Mouse (Mus musculus): ENCODE results near the gene Tmem230. TPM values are rescaled to one million over a fixed set of nuclear protein-coding genes. Genes with fewer than 3 reads are reported as not detected.

Gene Tmem230
- polyA plus RNA-seq, 1 experiment from 2014 or later, result 46.5 TPM

DNA sequence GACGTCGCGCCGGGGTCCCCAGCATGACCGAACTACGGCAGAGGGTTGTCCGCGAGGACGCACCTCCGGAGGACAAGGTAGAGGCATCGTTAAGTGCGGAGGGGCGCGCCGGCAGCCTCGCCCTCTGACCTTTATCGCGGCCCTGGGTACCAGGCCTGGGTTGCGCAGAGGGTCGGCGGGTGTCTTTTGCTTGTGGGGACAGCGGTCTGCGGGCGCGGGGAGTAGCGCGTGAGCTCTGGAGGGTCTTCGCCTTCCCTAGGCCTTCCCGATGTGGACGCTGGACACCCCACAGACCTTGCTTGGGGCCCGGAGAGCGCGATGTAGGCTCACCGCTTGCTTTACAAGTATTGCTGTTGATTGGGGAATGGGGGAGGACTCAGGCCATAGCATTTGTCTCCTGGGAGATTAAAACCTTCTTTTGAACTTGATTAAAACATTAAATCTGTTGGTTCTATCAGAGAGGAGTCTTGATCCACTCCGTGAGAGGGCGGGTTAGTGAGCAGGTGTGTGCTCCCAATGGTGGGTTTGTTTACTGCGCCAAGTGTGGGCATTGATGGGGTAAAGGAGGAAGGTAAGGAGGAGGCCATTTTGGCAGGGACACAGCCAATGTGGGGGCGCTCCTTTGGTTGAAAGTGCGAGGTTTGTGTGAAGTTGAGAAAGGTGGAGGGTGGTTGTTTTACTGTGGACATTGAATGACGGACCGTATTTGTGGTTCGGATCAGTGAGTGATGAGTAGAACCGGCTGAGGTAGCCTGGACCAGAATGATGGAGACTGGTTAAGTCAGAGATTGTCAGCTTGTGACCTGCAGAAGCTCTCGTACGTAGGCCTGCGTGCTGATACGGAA is 16.0 kb upstream of the Tmem230 start:
- H3K4me2 ChIP-seq (ENCODE audit: low read depth, low read length), result peak overlapping the region; percentile 64
- H3K4me1 ChIP-seq (ENCODE audit: control insufficient read depth, insufficient read depth, low read length), result peaks cover 21% of the 10 kb centered on the region
- H3K27ac ChIP-seq (ENCODE audit: low read length), result peak overlapping the region; percentile 78
- ATAC-seq (replicated peaks; ENCODE audit: extremely low read depth, insufficient read depth, low FRiP score), result peak; percentile 42; the same call in 1 of the 2 replicates
- peak overlapping the region; percentile 91 for H3K9ac ChIP-seq (ENCODE audit: low read length)
- H3K9me3 ChIP-seq (replicated peaks; ENCODE audit: control insufficient read depth, low read length), result no peaks in the 10 kb centered on the region
- H3K27me3 ChIP-seq (ENCODE audit: control insufficient read depth, insufficient read depth, low read length), result no peaks in the 10 kb centered on the region
- peak overlapping the region; percentile 85 for H3K4me3 ChIP-seq (ENCODE audit: low read length)
- under 1% methylated on average over 47 of the region's 47 CpGs for WGBS
- no peaks in the 10 kb centered on the region for H3K36me3 ChIP-seq (ENCODE audit: control insufficient read depth, insufficient read depth)

DNA sequence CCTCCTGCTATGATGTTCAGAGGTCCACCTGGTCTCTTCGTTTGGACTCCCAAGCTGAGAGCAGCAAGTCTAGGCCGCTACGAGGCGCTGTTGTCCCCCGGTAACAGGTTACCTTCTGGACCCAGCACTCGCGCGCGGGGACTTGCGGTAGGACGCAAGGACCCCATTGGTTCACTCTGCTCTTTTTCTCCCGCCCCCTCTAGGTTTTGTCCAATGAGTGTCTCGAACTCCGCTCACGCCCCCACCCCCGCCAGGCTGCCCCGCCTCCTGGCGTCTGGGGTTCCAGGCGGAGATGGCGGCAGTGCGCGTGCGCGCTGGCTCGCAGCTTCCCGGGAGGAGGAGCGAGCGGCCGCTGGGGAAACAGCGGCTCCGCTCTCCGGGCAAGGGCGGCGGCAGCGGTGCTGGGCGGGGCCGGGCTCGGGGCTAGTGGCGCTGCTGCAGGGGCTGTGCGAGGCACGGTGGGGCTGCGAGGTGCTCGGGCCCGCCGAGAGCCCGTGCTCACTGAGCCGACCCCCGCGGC is 15.3 kb upstream of the Tmem230 start, which contains the start of gene Cds2:
TSS of gene Cds2 (plus strand) at position 270 of the 520 bp plus-strand sequence.
- Histone ChIP-seq H3K36me3 (ENCODE audit: control insufficient read depth, insufficient read depth) (no peaks in the 10 kb centered on the region), H3K4me3 (ENCODE audit: low read length) (peak within 1 kb of the TSS; percentile 85), H3K4me1 (ENCODE audit: control insufficient read depth, insufficient read depth, low read length) (peaks cover 21% of the 10 kb centered on the region), H3K4me2 (ENCODE audit: low read depth, low read length) (peak within 1 kb of the TSS; percentile 64), H3K9me3 (replicated peaks; ENCODE audit: control insufficient read depth, low read length) (no peaks in the 10 kb centered on the region), H3K27ac (ENCODE audit: low read length) (peak within 1 kb of the TSS; percentile 78), H3K27me3 (ENCODE audit: control insufficient read depth, insufficient read depth, low read length) (no peaks in the 10 kb centered on the region), H3K9ac (ENCODE audit: low read length) (peak within 1 kb of the TSS; percentile 91)
- WGBS, result under 1% methylated on average over 49 of the region's 49 CpGs
- peak; percentile 98 for ATAC-seq (replicated peaks; ENCODE audit: extremely low read depth, insufficient read depth, low FRiP score)

DNA sequence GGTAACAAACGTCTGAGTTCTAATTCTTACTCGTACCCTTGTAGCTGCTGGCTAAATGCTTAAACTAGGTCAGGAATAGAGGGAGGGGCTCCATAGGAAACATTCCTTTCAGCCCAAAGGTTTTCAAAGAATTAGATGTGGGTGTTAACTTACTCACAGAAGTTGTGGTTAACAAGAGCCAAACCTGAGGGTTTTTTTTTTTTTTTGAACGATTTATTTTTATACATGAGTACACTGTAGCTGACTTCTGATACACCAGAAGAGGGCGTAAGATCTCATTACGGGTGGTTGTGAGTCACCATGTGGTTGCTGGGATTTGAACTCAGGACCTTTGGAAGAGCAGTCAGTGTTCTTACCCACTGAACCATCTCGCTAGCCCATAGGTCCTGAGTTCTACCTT is 14.6 kb upstream of the Tmem230 start:
- no peaks in the 10 kb centered on the region for H3K9me3 ChIP-seq (replicated peaks; ENCODE audit: control insufficient read depth, low read length)
- 71% methylated on average over 6 of the region's 6 CpGs for WGBS
- H3K4me3 ChIP-seq (ENCODE audit: low read length), result no peak overlapping the region
- no peak for ATAC-seq (replicated peaks; ENCODE audit: extremely low read depth, insufficient read depth, low FRiP score)
- no peaks in the 10 kb centered on the region for H3K36me3 ChIP-seq (ENCODE audit: control insufficient read depth, insufficient read depth)
- H3K4me2 ChIP-seq (ENCODE audit: low read depth, low read length), result no peak overlapping the region
- no peak overlapping the region for H3K27ac ChIP-seq (ENCODE audit: low read length)
- H3K4me1 ChIP-seq (ENCODE audit: control insufficient read depth, insufficient read depth, low read length), result peaks cover 20% of the 10 kb centered on the region
- H3K9ac ChIP-seq (ENCODE audit: low read length), result no peak overlapping the region
- H3K27me3 ChIP-seq (ENCODE audit: control insufficient read depth, insufficient read depth, low read length), result no peaks in the 10 kb centered on the region

DNA sequence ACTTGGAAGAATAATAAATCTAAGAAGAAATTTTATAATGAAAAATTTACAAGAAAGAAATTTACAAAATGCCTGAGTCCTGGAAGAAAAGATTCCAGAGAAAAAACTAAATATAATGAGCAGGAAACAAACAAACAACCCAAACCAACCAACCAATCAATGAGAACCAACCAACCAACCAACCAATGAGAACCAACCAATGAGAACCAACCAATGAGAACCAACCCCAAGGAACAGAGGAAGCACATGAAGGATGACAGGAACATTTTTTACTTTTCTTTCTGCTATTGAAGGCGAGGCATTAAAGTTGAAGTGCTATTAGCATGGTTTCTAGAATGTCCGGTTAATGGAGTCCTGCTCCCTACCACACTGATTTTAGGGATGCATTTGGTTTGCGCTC is 13.0 kb upstream of the Tmem230 start:
- ATAC-seq (replicated peaks; ENCODE audit: extremely low read depth, insufficient read depth, low FRiP score), result no peak
- H3K9ac ChIP-seq (ENCODE audit: low read length), result no peak overlapping the region
- H3K9me3 ChIP-seq (replicated peaks; ENCODE audit: control insufficient read depth, low read length), result no peaks in the 10 kb centered on the region
- no peak overlapping the region for H3K4me2 ChIP-seq (ENCODE audit: low read depth, low read length)
- no peak overlapping the region for H3K27ac ChIP-seq (ENCODE audit: low read length)
- WGBS, result 84% methylated on average over 3 of the region's 3 CpGs
- H3K36me3 ChIP-seq (ENCODE audit: control insufficient read depth, insufficient read depth), result no peaks in the 10 kb centered on the region
- no peak overlapping the region for H3K4me3 ChIP-seq (ENCODE audit: low read length)
- no peaks in the 10 kb centered on the region for H3K27me3 ChIP-seq (ENCODE audit: control insufficient read depth, insufficient read depth, low read length)
- peaks cover 13% of the 10 kb centered on the region for H3K4me1 ChIP-seq (ENCODE audit: control insufficient read depth, insufficient read depth, low read length)

DNA sequence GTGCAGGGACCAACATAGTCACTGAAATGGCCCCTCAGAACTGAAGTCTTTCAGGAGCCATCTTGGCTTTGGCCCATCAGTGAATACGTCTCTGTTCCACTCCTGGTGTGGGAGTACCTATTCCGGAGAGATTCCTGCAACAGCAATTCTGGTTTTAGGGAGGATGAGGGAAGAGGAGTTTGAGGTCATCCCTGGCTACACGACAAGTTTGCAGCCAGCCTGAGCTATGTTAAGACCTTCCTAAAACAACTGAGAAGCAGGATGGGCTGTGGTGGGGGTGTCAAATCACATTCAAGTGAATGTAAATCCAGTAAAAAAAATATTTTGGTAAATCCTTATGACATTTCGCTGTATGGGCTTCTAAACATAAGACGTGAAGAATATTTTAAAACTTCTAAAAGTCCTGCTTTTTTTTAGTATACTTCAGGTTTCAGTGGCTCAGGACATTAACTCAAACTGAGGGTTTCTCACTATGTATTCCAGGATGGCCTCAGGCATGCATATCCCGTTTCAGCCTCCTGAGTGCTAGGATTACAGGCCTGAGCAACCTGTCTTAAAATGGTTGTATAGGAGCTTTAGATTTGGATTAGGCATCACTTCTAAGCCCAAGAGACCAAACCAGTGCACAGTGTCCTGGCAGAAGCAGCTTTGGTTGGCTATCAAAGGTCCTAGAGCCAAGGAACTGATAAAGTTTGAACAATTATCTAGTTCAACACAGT is 9.9 kb upstream of the Tmem230 start:
- ATAC-seq (replicated peaks; ENCODE audit: extremely low read depth, insufficient read depth, low FRiP score), result no peak
- no peak overlapping the region for H3K4me3 ChIP-seq (ENCODE audit: low read length)
- H3K36me3 ChIP-seq (ENCODE audit: control insufficient read depth, insufficient read depth), result no peaks in the 10 kb centered on the region
- no peaks in the 10 kb centered on the region for H3K27me3 ChIP-seq (ENCODE audit: control insufficient read depth, insufficient read depth, low read length)
- WGBS, result 79% methylated on average over 6 of the region's 6 CpGs
- no peaks in the 10 kb centered on the region for H3K9me3 ChIP-seq (replicated peaks; ENCODE audit: control insufficient read depth, low read length)
- H3K27ac ChIP-seq (ENCODE audit: low read length), result no peak overlapping the region
- no peak overlapping the region for H3K4me2 ChIP-seq (ENCODE audit: low read depth, low read length)
- no peak overlapping the region for H3K9ac ChIP-seq (ENCODE audit: low read length)
- H3K4me1 ChIP-seq (ENCODE audit: control insufficient read depth, insufficient read depth, low read length), result peaks cover 4% of the 10 kb centered on the region; the same call in 1 of the 2 replicates

DNA sequence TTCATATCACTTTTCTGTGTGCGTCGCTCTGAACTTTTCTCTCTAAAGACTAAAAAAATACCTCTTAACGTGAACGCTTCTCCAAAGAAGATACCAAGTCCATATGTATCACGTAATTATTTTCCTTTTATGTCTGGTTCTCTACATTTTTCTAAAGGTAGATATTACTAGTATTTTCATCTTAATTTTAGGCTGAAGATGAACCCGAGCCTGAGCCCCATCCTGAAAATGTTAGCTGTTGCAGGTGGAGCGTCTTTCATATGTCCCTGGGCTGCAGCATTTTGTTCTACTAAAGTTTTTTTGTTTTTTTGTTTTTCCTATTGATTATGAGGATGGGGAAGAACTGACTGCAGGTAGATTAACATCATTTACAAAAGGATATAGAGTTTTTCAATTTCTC is 6.0 kb upstream of the Tmem230 start:
- Histone ChIP-seq H3K27me3 (ENCODE audit: control insufficient read depth, insufficient read depth, low read length) (no peaks in the 10 kb centered on the region), H3K4me2 (ENCODE audit: low read depth, low read length) (peak overlapping the region; percentile 74), H3K36me3 (ENCODE audit: control insufficient read depth, insufficient read depth) (peaks cover 16% of the 10 kb centered on the region), H3K27ac (ENCODE audit: low read length) (peak overlapping the region; percentile 83), H3K4me1 (ENCODE audit: control insufficient read depth, insufficient read depth, low read length) (peaks cover 19% of the 10 kb centered on the region), H3K9ac (ENCODE audit: low read length) (peak overlapping the region; percentile 73), H3K9me3 (replicated peaks; ENCODE audit: control insufficient read depth, low read length) (no peaks in the 10 kb centered on the region), H3K4me3 (ENCODE audit: low read length) (peak overlapping the region; percentile 83)
- WGBS, result under 1% methylated on average over 7 of the region's 7 CpGs
- ATAC-seq (replicated peaks; ENCODE audit: extremely low read depth, insufficient read depth, low FRiP score), result no peak

DNA sequence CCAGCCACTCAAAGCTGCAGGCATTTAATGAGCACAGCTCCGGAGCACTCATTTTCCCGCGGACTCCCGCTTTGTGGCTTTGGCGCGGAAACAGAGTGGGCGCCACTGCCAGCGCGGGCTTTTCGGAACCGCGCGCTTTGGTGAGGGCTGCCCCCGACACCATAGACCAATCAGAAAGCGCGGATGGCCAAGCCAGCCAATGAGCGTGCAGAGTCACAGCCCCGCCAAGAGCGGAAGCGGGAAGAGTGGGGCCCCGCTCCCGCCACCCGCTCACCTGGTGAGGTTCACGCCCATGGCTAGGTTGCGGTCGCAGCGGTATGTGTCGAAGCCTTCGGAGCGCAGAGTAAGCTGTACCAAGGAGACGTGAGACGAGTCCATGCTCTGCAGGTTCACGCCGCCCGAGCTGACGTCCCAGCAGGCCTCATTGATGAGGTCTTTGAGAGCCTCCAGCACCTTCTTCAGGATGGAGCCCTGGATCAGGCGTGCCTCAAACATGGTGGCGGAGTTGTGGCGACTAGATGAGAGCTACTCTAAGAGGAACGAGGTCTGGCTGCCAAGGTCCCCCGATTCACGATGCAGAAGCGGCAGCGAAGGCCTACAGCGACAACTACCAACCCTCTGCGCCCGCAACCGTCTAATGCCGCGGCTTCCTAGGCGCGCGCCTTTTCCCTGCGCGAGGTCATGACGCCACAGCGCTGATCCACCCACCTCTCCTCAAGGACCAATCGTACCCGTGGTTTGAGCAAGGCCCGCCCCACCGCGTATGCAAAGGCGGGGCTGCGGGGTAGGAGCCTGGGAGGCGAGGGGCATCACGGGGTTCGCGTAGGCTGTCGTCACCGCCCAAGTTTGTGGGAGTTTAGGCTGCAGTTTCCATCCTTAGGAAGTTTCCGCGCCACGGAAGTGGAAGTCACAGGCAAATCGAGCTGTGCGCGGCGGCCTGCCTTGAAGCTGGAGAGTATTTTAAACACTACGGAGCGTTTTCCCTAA is 5.2 kb upstream of the Tmem230 start, which contains the start of gene Pcna:
TSS of gene Pcna (minus strand) at position 773 of the 987 bp plus-strand sequence.
- H3K27ac ChIP-seq (ENCODE audit: low read length), result peak within 1 kb of the TSS; percentile 83
- H3K4me3 ChIP-seq (ENCODE audit: low read length), result peak within 1 kb of the TSS; percentile 83
- no peaks in the 10 kb centered on the region for H3K9me3 ChIP-seq (replicated peaks; ENCODE audit: control insufficient read depth, low read length)
- H3K9ac ChIP-seq (ENCODE audit: low read length), result peak within 1 kb of the TSS; percentile 73
- peak; percentile 100 for ATAC-seq (replicated peaks; ENCODE audit: extremely low read depth, insufficient read depth, low FRiP score)
- H3K4me1 ChIP-seq (ENCODE audit: control insufficient read depth, insufficient read depth, low read length), result peaks cover 19% of the 10 kb centered on the region
- peak within 1 kb of the TSS; percentile 84 for H3K4me2 ChIP-seq (ENCODE audit: low read depth, low read length)
- peaks cover 18% of the 10 kb centered on the region for H3K36me3 ChIP-seq (ENCODE audit: control insufficient read depth, insufficient read depth)
- H3K27me3 ChIP-seq (ENCODE audit: control insufficient read depth, insufficient read depth, low read length), result no peaks in the 10 kb centered on the region
- under 1% methylated on average over 79 of the region's 79 CpGs for WGBS

DNA sequence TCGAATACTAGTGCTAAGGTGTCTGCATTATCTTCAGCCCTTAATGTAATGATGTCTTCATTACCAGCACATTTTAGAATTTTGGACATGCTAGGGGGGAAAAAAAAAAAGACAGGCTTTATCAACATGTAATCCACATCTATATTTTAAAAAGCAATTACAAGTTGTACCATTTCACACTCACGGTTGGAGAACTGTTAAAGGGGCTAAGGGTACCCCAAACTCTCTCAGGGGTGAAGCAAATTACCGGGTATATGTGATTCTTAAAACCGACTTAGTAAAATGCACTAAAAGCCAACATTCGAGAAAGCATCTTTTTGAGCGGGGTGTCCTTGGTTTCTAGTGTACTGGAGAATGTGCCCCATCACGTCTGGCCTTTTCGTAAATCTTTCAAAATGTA is 4.3 kb upstream of the Tmem230 start:
- WGBS, result 7% methylated on average over 8 of the region's 8 CpGs

More for the DNA sequence above, 4.3 kb upstream of the Tmem230 start:
- peaks cover 18% of the 10 kb centered on the region for H3K36me3 ChIP-seq (ENCODE audit: control insufficient read depth, insufficient read depth)
- no peak overlapping the region; the same call in 1 of the 2 replicates for H3K27ac ChIP-seq (ENCODE audit: low read length)
- peak overlapping the region; percentile 64 for H3K9ac ChIP-seq (ENCODE audit: low read length)
- H3K4me1 ChIP-seq (ENCODE audit: control insufficient read depth, insufficient read depth, low read length), result peaks cover 21% of the 10 kb centered on the region
- peak overlapping the region; percentile 83 for H3K4me3 ChIP-seq (ENCODE audit: low read length)
- no peaks in the 10 kb centered on the region for H3K27me3 ChIP-seq (ENCODE audit: control insufficient read depth, insufficient read depth, low read length)
- ATAC-seq (replicated peaks; ENCODE audit: extremely low read depth, insufficient read depth, low FRiP score), result no peak
- peak overlapping the region; percentile 84 for H3K4me2 ChIP-seq (ENCODE audit: low read depth, low read length)
- no peaks in the 10 kb centered on the region for H3K9me3 ChIP-seq (replicated peaks; ENCODE audit: control insufficient read depth, low read length)

Data from heart, embryonic 16.5 days (tissue).